Mouse (Mus musculus) CD4-positive, CD25-positive, alpha-beta regulatory T cell, adult 4 months (primary cell): ENCODE measurements around the gene Cenpc1. TPM values are rescaled to one million over a fixed set of nuclear protein-coding genes. Genes with fewer than 3 reads are reported as not detected.

ENCODE experiments used
- ATAC-seq: one replicate; pipeline ENCODE4 v1.8.0; 2017
- polyA plus RNA-seq, 2 experiments: library from polyadenylated mRNA; unstranded; fragments of 100-300 nt; shearing (Covaris generic); gene quantifications; one replicate each; pipeline ENCODE4 v1.2.1; 2017

The Cenpc1 gene
- polyA plus RNA-seq: 10 to 100 TPM; 23.1 to 32.2 TPM

- peak; percentile 85 for ATAC-seq
Observed at GRCm38 (mm10) chr5:86065101-86065875, at the start of gene Cenpc1. Gene Cenpc1 (minus strand): TSS chr5:86065583.

GRCm38 (mm10) chr5:86113997-86114396, 48.6 kb upstream of the Cenpc1 start:
- ATAC-seq: no peak

DNA sequence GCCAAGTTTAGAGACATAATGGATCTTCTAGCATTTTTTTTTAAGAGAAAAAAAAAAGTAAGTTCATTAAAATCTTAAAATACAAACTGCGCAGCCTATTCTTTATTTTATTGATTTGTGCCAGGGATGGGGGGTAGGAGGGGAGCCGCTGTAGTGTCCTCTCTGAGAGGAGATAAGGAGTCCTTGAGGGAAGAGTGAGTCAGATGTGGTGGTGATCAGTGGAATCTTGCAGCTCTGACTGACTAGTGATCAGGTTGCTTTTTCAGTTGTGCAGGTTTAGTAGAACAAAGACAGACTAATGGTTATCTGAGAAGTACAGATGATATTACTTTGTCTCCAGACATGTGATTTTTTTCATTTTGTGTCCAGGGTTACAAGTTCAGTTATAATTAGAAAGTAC, 47.7 kb upstream of the Cenpc1 start:
- no peak for ATAC-seq

DNA sequence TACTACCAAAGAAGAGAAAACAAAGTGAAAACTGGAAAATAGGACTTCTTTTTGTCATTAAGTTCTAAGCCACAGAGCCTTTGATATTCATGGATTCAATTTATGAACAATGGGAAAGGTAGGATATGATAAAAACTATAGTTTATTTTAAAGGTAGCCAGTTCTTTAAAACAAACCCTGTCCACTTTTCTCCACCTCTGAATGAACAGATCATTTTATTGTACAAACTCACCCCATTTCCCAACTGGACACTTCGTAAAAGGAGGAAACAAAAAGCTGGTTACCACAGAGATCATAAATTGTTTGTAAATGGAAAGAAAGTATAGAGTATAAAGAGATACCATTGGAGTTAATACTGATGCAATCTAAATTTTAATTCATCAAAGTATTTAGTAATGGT, 45.7 kb upstream of the Cenpc1 start:
- no peak for ATAC-seq

- no peak for ATAC-seq
Observed at GRCm38 (mm10) chr5:86106610-86107009, 41.2 kb upstream of the Cenpc1 start.

DNA sequence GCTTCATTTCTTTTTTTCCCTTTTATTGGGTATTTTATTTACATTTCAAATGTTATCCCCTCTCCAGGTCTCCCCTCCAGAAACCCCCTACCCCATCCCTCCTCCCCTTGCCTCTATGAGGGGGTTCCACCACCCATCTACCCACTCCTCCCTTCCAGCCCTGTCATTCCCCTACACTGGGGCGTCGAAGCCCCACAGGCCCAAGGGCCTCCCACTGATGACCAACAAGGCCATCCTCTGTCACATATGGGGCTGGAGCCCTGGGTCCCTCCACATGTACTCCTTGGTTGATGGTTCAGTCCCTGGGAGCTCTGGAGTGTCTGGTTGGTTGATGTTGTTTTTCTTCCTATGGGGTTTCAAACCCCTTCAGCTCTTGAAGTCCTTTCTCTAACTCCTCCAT, 36.8 kb upstream of the Cenpc1 start:
- no peak for ATAC-seq

DNA sequence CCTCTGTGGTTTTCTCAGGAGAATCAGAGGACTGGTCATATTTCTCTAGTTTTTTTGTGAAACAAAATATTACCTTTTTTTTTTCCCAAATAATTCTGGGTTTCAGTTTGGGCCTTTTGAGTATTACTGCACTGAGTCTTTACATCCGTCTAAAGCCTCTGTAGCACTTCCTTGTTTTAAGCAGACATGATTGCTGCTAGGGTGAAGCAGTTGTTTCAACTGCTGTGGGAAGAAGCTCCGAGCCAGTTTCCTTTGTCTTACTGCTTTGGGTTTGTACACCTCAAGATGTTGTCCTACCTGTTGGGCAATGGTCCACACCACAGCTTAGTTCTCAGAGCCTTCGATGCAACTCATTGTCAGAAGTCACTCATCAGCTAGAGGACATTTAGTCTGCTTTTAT, 35.2 kb upstream of the Cenpc1 start:
- ATAC-seq: peak; percentile 46

GRCm38 (mm10) chr5:86098988-86099387, 33.6 kb upstream of the Cenpc1 start:
- ATAC-seq: no peak

- no peak for ATAC-seq
Observed at GRCm38 (mm10) chr5:86094754-86095153, 29.4 kb upstream of the Cenpc1 start.

DNA sequence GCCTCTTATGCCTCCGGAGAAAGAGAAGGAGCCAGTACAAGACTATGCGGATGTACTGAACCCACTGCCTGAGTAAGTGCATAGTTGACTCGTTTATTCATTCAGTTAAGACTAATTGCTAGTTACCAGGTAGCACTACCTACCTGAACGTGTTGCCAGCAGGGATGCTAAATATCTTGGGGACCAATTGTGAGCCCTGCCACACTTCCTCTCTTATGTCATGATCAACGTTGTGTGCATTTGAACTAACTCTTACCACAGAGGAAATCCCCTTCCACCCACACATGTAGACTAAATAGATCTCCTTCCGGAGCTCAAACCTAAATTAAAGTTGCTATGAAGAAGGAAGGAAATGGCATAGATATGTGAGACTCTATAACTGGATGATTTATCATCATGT, 21.4 kb upstream of the Cenpc1 start:
- ATAC-seq: peak; percentile 99

DNA sequence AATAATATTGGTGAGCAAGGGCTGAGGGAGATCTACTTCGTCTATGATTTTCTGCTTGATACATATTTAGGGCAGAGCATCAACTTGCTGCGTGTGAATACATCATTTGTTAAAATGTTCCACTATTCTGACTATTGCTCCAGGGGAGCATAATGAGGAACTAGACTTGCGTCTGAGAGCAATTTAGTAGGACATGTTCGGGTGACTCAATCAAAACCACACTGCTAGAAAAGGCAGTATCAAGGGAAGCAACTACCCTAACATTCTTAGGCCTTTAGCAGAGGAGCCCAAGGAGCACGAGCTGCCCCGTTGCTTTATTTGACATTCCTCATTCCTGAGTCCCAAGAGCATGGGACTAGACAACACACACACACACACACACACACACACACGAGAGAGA, 19.6 kb upstream of the Cenpc1 start:
- ATAC-seq: no peak

GRCm38 (mm10) chr5:86083987-86084386, 18.6 kb upstream of the Cenpc1 start:
- ATAC-seq: no peak

DNA sequence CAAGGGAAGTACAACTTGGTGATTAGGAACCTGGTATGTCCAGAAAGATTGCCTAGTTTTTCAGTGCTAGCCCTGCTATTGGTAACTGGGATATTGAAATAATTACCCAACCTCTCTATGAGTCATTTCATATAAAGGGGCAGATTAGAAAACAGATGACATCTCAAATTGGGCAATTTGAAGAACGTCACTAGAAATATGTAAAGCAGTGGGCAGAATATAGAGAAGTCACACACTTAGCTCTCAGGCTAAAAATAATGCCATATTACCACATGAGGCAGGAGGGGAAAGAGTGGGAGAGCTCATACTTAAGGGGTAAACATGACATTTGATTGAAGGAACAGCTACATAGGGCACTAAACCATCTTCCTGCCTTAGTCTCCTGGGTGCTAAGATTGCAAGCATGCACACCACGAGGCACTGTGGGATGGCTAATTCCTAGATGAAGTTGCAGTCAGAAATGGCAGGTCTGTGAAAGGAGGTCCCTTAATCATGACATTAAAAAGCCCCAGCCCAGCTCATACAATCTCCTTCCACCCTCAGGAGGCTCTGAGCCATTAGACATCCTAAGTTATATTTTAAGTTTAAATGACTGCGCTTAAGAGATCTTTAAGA, 13.4 kb upstream of the Cenpc1 start:
- ATAC-seq: peak; percentile 71

- ATAC-seq: no peak
Observed at GRCm38 (mm10) chr5:86072756-86073386, 7.5 kb upstream of the Cenpc1 start.

- peak; percentile 69 for ATAC-seq
Observed at GRCm38 (mm10) chr5:86071538-86071937, 6.2 kb upstream of the Cenpc1 start, which contains the start of gene Stap1. Gene Stap1 (plus strand): TSS chr5:86071746.

GRCm38 (mm10) chr5:86069121-86069520, 3.7 kb upstream of the Cenpc1 start:
- no peak for ATAC-seq

GRCm38 (mm10) chr5:86068451-86068850, 3.1 kb upstream of the Cenpc1 start:
- ATAC-seq: no peak

DNA sequence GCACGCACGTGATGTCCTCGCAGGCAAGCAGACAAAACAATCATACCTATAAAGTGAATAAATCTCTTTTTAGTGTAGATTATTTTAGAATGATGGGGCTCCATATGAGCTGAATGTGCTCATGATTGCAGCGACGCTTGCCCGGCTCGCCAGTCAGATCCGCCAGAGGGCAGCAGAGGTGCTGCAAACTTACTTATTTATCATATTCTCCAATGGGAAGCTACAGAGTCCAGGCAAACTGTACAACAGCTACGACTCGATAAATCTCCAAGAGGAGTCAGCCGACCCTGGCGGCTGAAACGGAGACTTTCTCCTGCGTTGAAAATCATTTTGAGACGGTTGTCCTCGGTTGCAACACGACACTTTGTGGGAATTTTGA, 1.2 kb upstream of the Cenpc1 start:
- peak; percentile 50 for ATAC-seq

- ATAC-seq: peak; percentile 19
Observed at GRCm38 (mm10) chr5:86065876-86066550, 630 bp upstream of the Cenpc1 start.

DNA sequence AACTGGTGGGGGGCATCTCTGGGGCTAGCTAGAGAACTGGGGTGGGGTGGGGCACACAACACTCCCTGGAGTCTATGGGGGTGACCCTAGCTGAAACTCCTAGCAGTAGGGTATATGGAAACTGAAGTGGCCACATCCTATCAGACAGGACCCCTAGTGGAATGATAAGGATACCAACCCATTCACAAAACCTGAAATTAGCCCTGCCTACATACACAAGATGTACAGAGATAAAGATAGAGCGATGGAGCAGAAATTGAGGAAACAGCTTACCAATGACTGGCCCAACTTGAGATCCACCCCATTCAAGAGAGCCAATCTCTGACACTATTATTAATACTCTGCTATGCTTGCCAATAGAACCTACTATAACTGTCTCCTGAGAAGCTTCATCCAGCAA, 1.9 kb downstream of the Cenpc1 start:
- ATAC-seq: no peak

GRCm38 (mm10) chr5:86029820-86030219, 35.6 kb downstream of the Cenpc1 start:
- ATAC-seq: no peak

DNA sequence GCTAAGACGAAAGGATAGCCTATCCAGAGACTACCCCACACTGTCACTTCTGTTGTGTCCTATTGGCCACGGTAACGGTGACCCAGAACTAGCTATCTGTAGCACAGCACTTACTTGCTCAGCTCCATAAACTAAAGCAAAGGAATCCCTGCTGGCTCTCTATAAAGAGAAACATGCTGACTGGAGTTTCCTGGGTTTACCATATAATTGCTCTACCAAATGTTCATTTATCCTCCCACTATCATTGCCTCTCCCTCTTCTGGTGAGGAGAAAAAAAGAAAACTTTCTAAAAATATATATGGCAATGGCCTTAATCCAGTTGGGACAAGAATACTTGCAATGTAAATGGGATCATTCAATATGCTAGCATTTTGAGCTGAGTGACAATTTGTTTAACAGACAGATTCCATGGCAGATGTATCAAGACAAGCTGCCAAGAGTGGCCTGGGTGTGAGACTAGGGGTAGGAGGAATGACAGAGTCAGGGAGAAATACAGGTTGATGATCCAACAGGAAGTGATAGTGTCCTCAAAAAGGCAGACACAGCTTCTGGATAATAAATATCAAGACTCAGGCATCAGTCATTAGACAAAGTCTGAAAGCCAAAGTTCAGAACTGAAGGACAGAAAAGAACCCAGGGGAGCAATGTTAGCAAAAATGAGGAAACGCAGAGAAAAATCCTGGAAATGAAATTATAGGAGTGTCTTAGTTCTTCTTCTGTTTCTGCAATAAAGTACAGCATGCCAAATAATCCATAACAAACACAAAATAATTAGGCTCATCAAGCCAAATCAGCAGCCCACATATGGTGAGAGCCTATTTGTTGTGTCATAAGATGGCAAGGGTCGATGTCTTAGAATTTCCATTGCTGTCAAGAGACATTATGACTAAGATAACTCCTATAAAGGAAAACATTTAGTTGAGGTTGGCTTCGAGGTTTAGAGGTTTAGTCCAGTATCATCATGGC, 68.6 kb downstream of the Cenpc1 start:
- ATAC-seq: no peak
